Mouse (Mus musculus) G1E (cell line): ENCODE results near the gene Tbl3.

Experiments used
- GATA1 ChIP-seq: IDR thresholded peaks from 2 replicates; pipeline ENCODE4 v1.6.1; 2012; ENCODE audit warnings: borderline replicate concordance, low read length, inconsistent platforms, mixed read lengths
- GATA2 ChIP-seq: IDR thresholded peaks from 2 replicates; pipeline ENCODE4 v1.6.1; 2012; ENCODE audit warnings: low read depth, low read length, inconsistent platforms, borderline replicate concordance

GRCm38 (mm10) chr17:24677500-24678080, 29.9 kb downstream of the Tbl3 start:
- TF ChIP-seq GATA2: no peak
- TF ChIP-seq GATA1: no peak
